Comparison of ENCODE assay signal across 15 mouse cellular contexts in the genomic region with DNA sequence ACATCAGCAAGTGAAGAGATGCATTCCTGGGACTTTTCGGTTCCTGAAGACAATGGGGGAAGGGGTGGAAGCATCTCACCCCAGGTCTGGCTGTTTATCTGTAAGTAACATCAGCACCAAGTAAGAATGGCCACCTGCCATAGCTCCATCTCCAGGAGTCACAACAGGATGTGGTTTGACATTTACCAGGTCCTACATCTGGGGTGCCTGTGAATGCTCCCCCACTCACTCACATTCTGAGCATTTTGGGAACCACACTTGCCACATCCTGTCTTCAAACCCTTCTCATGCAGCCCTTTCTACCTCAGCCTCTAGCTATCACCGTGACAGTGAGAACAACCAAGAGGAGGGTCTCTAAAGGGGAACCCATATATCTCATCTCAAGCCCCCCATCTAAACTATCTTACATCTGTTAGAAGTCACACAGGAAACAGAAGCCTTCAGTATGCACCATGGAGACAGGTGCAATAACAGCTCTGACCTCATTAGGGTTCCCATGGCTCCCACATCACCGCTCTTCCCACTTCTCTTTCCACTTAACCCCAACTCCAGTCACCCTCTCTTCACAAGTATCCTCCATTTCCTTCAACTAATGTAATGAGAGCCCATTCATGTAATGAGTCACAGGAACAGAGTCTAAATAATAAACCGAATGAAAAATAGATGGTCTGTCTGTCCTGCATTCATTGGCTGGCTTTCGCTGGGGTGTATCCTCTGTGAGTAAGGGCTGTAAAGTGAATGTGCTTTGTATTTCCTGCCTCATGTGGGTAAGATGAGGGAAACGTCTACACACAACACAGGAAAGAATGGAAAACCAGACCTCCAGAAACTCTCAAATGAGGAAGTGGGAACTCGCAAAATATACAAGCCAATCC. TPM values are rescaled to one million over a fixed set of nuclear protein-coding genes. Genes with fewer than 3 reads are reported as not detected.
A peak's percentile ranks its signal among the peaks of the same experiment; 100 is the strongest.
DNase-seq lines count a peak whose midpoint lies in the region; ATAC-seq and TF ChIP-seq lines count a peak whose summit lies in the region.
"Had no signal": no experiment of that assay in that cellular context is flagged by ENCODE, and none has a peak within 500 bp of the region (broad histone marks: within the 10 kb centered on the region; RNA-seq: fewer than 3 reads in every experiment).

No protein-coding gene starts in this region.

- no peak for ATAC-seq in hindbrain, embryonic 14.5 days (ENCODE audit: low FRiP score)
- ATAC-seq: forebrain, postnatal 0 days had no signal

- H3K27ac ChIP-seq in spleen, adult 2 months (ENCODE audit: insufficient read depth, low read length) = peak overlapping the region; percentile 85
- no peak overlapping the region for H3K27ac ChIP-seq in hindbrain, embryonic 14.5 days
- H3K27ac ChIP-seq: embryonic facial prominence, embryonic 13.5 days; heart, embryonic 13.5 days; layer of hippocampus, adult 2 months had no signal

- H3K4me3 ChIP-seq in spleen, adult 2 months (ENCODE audit: extremely low read depth, insufficient read depth, insufficient read length) = no peak overlapping the region
- no peak overlapping the region for H3K4me3 ChIP-seq in hindbrain, embryonic 14.5 days (replicated peaks; ENCODE audit: low read length)
- H3K4me3 ChIP-seq: embryonic facial prominence, embryonic 13.5 days; heart, embryonic 13.5 days; layer of hippocampus, adult 2 months had no signal

- H3K4me2 ChIP-seq in hindbrain, embryonic 14.5 days (replicated peaks) = no peak overlapping the region
- H3K4me2 ChIP-seq: embryonic facial prominence, embryonic 13.5 days; heart, embryonic 13.5 days had no signal

- no peaks in the 10 kb centered on the region for H3K36me3 ChIP-seq in spleen, adult 2 months (ENCODE audit: control insufficient read depth, insufficient read depth, low read length)
- H3K36me3 ChIP-seq in hindbrain, embryonic 14.5 days (replicated peaks; ENCODE audit: control insufficient read depth, insufficient read depth) = no peaks in the 10 kb centered on the region
- H3K36me3 ChIP-seq: embryonic facial prominence, embryonic 13.5 days; heart, embryonic 13.5 days had no signal

- no peak for TF ChIP-seq POLR2A in spleen, adult 2 months (IDR thresholded peaks at IDR 0.05; ENCODE audit: low read depth, low read length)

- DNase-seq in spleen, adult 12 weeks (ENCODE audit: low spot score) = peak; percentile 31
- no peak for DNase-seq in spleen, postnatal 14 days (ENCODE audit: low spot score in 2 of 2)
- peak; percentile 97 for DNase-seq in induced T-regulatory cell, adult 2 months (ENCODE audit: low read depth)
- DNase-seq in spleen, adult 2 months (ENCODE audit: low read depth in 1 of 2, low spot score in 2 of 2) = peak; percentile 64 to 79
- DNase-seq in right cerebral cortex, postnatal 36 days (ENCODE audit: low spot score in 2 of 2) = no peak
- no peak for DNase-seq in hindbrain, embryonic 14.5 days (ENCODE audit: low spot score)
- DNase-seq in urinary bladder, postnatal 14 days (ENCODE audit: low spot score) = no peak
- DNase-seq: adrenal gland, postnatal 36 days; cerebellum, adult 8-10 months; forebrain, postnatal 0 days; kidney, adult 2 months had no signal

- 8% methylated on average over 7 of the region's 7 CpGs for WGBS in spleen, adult 2 months
- 89% methylated on average over 7 of the region's 7 CpGs for WGBS in hindbrain, embryonic 14.5 days

- H3K9me3 ChIP-seq in hindbrain, embryonic 14.5 days (ENCODE audit: control insufficient read depth, low read length) = no peaks in the 10 kb centered on the region
- H3K9me3 ChIP-seq: embryonic facial prominence, embryonic 13.5 days; heart, embryonic 13.5 days had no signal

- H3K4me1 ChIP-seq in spleen, adult 2 months (ENCODE audit: control insufficient read depth, insufficient read depth, insufficient read length) = peaks cover 14% of the 10 kb centered on the region
- no peaks in the 10 kb centered on the region for H3K4me1 ChIP-seq in hindbrain, embryonic 14.5 days (replicated peaks; ENCODE audit: control insufficient read depth, insufficient read depth, low read length)
- H3K4me1 ChIP-seq: embryonic facial prominence, embryonic 13.5 days; heart, embryonic 13.5 days had no signal

- H3K27me3 ChIP-seq in spleen, adult 2 months (ENCODE audit: control insufficient read depth, insufficient read depth, low read length) = no peaks in the 10 kb centered on the region
- H3K27me3 ChIP-seq in hindbrain, embryonic 14.5 days (ENCODE audit: control insufficient read depth, insufficient read depth, low read length) = no peaks in the 10 kb centered on the region
- H3K27me3 ChIP-seq: embryonic facial prominence, embryonic 13.5 days; heart, embryonic 13.5 days had no signal

- no peak for TF ChIP-seq CTCF in spleen, adult 2 months (IDR thresholded peaks at IDR 0.05; ENCODE audit: extremely low read depth, insufficient read depth, insufficient read length, insufficient replicate concordance)

- H3K9ac ChIP-seq in hindbrain, embryonic 14.5 days = no peak overlapping the region
- H3K9ac ChIP-seq: embryonic facial prominence, embryonic 13.5 days; forebrain, postnatal 0 days; heart, embryonic 13.5 days had no signal

RNA-seq across cellular contexts. Expression of gene Prss2, which starts 32.9 kb away (rescaled TPM):
- 9,234 and 9,806 TPM in 2 replicates for polyA plus RNA-seq in spleen, adult 2 months (2012; rRNA removed)
- polyA plus RNA-seq in hindbrain, embryonic 14.5 days (2014; fragmentation: Nextera tagmentation; extraction: Ambion mirVana) = not detected in 2 replicates
- polyA plus RNA-seq: embryonic facial prominence, embryonic 13.5 days; forebrain, postnatal 0 days; heart, embryonic 13.5 days; kidney, adult 2 months; limb, embryonic 11.5 days had no signal

RNA-seq across cellular contexts. Expression of gene Ephb6, which starts 50.8 kb away (rescaled TPM):
- polyA plus RNA-seq in spleen, adult 2 months (2012; rRNA removed) = 7.2 and 7.5 TPM in 2 replicates
- polyA plus RNA-seq in hindbrain, embryonic 14.5 days (2014; fragmentation: Nextera tagmentation; extraction: Ambion mirVana) = 33.5 and 41.7 TPM in 2 replicates

Comparison
In these comparisons a context has a peak if more than half of its experiments do, and no peak if none do; other contexts are left out.
1. DNase-seq: peak in spleen, adult 12 weeks (single experiment), induced T-regulatory cell, adult 2 months (single experiment) and spleen, adult 2 months (2 of 2); none in spleen, postnatal 14 days (0 of 2), right cerebral cortex, postnatal 36 days (0 of 2), hindbrain, embryonic 14.5 days (single experiment) and urinary bladder, postnatal 14 days (single experiment).
2. RNA of gene Prss2, which starts 32.9 kb away (polyA plus RNA-seq): 9,234 to 9,806 TPM in spleen, adult 2 months; not detected in hindbrain, embryonic 14.5 days; every median in the first group is over 1,000 times any median in the second.